Comparison of ENCODE assay signal across 9 mouse cellular contexts in genomic region chr5:24674238-24674637, GRCm38 (mm10). TPM values are rescaled to one million over a fixed set of nuclear protein-coding genes. Genes with fewer than 3 reads are reported as not detected.
DNase-seq lines count a peak whose midpoint lies in the region; ATAC-seq lines count a peak whose summit lies in the region.
"Had no signal": no experiment of that assay in that cellular context is flagged by ENCODE, and none has a peak within 500 bp of the region (broad histone marks: within the 10 kb centered on the region; RNA-seq: fewer than 3 reads in every experiment).

No protein-coding gene starts in this region.

- no peak overlapping the region for H3K27ac ChIP-seq in forebrain, embryonic 15.5 days (replicated peaks)
- H3K27ac ChIP-seq in hindbrain, embryonic 13.5 days: no peak overlapping the region
- H3K27ac ChIP-seq: limb, embryonic 15.5 days had no signal

- no peaks in the 10 kb centered on the region for H3K4me1 ChIP-seq in forebrain, embryonic 15.5 days
- H3K4me1 ChIP-seq in hindbrain, embryonic 13.5 days (replicated peaks): no peaks in the 10 kb centered on the region
- H3K4me1 ChIP-seq: limb, embryonic 15.5 days had no signal

- 34% methylated on average over 4 of the region's 4 CpGs for WGBS in forebrain, embryonic 15.5 days
- WGBS in hindbrain, embryonic 13.5 days: 37% methylated on average over 4 of the region's 4 CpGs

- no peak overlapping the region for H3K9ac ChIP-seq in forebrain, embryonic 15.5 days (replicated peaks)
- H3K9ac ChIP-seq in hindbrain, embryonic 13.5 days: no peak overlapping the region
- H3K9ac ChIP-seq: limb, embryonic 15.5 days had no signal

- no peak overlapping the region for H3K4me3 ChIP-seq in forebrain, embryonic 15.5 days
- no peak overlapping the region for H3K4me3 ChIP-seq in hindbrain, embryonic 13.5 days
- H3K4me3 ChIP-seq: limb, embryonic 15.5 days had no signal

- H3K27me3 ChIP-seq in forebrain, embryonic 15.5 days: no peaks in the 10 kb centered on the region
- H3K27me3 ChIP-seq in hindbrain, embryonic 13.5 days: 0 out of 2 replicates have a peak, but pooled peaks cover 4% of the 10 kb centered on the region

- H3K36me3 ChIP-seq in forebrain, embryonic 15.5 days: no peaks in the 10 kb centered on the region
- H3K36me3 ChIP-seq in hindbrain, embryonic 13.5 days: no peaks in the 10 kb centered on the region
- H3K36me3 ChIP-seq: limb, embryonic 15.5 days had no signal

- DNase-seq in MEL-GATA-1-ER (ENCODE audit: extremely low read depth, low read depth): peak; percentile 54
- peak; percentile 82 for DNase-seq in cerebellum, adult 11 months
- DNase-seq in layer of hippocampus, adult 9-11 months: peak; percentile 71
- DNase-seq in lung, postnatal 36 days: peak; percentile 94
- DNase-seq in right cerebral cortex, adult 18-20 months: peak; percentile 78
- peak; percentile 33 for DNase-seq in urinary bladder, postnatal 10 days (ENCODE audit: low spot score)

- ATAC-seq in forebrain, embryonic 15.5 days (replicated peaks): peak; percentile 64
- ATAC-seq in hindbrain, embryonic 13.5 days (ENCODE audit: low FRiP score): peak; percentile 61

- H3K9me3 ChIP-seq in forebrain, embryonic 15.5 days: no peaks in the 10 kb centered on the region
- H3K9me3 ChIP-seq in hindbrain, embryonic 13.5 days: peaks cover 7% of the 10 kb centered on the region; the same call in 1 of the 2 replicates
- H3K9me3 ChIP-seq: limb, embryonic 15.5 days had no signal

- H3K4me2 ChIP-seq in forebrain, embryonic 15.5 days (replicated peaks): no peak overlapping the region
- no peak overlapping the region for H3K4me2 ChIP-seq in hindbrain, embryonic 13.5 days
- H3K4me2 ChIP-seq: limb, embryonic 15.5 days had no signal

RNA-seq across cellular contexts. Expression of gene Nub1, which starts 11.1 kb away (rescaled TPM):
- polyA plus RNA-seq in forebrain, embryonic 15.5 days (2015; fragmentation: Nextera tagmentation; extraction: Ambion mirVana): 59.7 and 61.2 TPM in 2 replicates
- 45.5 and 45.6 TPM in 2 replicates for polyA plus RNA-seq in hindbrain, embryonic 13.5 days (2015; fragmentation: Nextera tagmentation; extraction: Ambion mirVana)

RNA-seq across cellular contexts. Expression of gene Smarcd3, which starts 50.0 kb away (rescaled TPM):
- 171 and 176 TPM in 2 replicates for polyA plus RNA-seq in forebrain, embryonic 15.5 days (2015; fragmentation: Nextera tagmentation; extraction: Ambion mirVana)
- 86.2 and 87.6 TPM in 2 replicates for polyA plus RNA-seq in hindbrain, embryonic 13.5 days (2015; fragmentation: Nextera tagmentation; extraction: Ambion mirVana)

RNA-seq across cellular contexts. Expression of gene Wdr86, which starts 56.3 kb away (rescaled TPM):
- polyA plus RNA-seq in forebrain, embryonic 15.5 days (2015; fragmentation: Nextera tagmentation; extraction: Ambion mirVana): 4.0 and 4.5 TPM in 2 replicates
- polyA plus RNA-seq in hindbrain, embryonic 13.5 days (2015; fragmentation: Nextera tagmentation; extraction: Ambion mirVana): 7.0 and 8.0 TPM in 2 replicates

Comparison
In these comparisons a context has a peak if more than half of its experiments do, and no peak if none do; other contexts are left out.
1. DNase-seq: peak in every context shown above with its lines; median percentile 94 in lung, postnatal 36 days; 82 in cerebellum, adult 11 months; 78 in right cerebral cortex, adult 18-20 months; 71 in layer of hippocampus, adult 9-11 months; 54 in MEL-GATA-1-ER; 33 in urinary bladder, postnatal 10 days.